Mouse (Mus musculus): ENCODE measurements around the gene Gm21887.
"Not testable (repeated sequence)": the region's sequence is repeated elsewhere in the genome, so short reads cannot be mapped to it uniquely, and the experiment has no call there.

DNA sequence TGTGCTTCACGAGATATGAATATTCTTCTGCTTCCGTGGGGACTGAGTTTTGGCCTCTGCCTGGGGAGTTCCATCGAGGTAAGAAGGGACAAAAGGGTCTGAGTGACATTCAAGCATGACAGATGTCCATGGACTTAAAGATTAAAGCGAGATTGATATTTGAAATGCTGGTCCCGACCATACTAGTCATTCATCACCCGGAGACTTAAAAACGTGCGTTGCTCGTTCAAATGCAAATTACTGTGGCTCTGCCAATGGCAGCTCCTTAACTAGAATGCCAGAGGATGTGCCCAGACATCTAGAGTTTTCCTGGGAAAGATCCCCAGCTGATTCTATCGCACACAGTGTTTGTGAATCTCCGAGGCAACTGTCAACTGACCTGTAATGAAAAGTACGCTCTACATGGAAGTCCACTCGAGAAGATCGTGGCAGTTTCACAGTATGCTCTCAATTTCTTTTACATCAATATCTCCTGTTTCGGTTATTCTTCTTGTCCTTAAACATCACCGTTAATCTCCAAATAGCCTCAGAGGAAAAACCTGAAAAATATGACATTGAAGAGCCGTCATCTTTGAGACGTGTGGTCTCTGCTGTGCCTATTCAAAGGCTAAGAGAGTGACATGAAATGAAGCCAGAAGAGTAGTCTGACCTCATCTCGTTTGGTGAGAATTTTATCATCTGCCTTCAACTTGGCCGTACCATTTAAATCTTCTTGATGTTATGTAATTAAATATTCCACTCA is 29.8 kb upstream of the Gm21887 start:
- not testable (repeated sequence) for TF ChIP-seq CTCF, EP300 (IDR thresholded peaks at IDR 0.05)

Data from lung, postnatal 0 days (tissue).